Mouse (Mus musculus) liver, embryonic 16.5 days (tissue): ENCODE results near the gene Pmm2. TPM values are rescaled to one million over a fixed set of nuclear protein-coding genes. Genes with fewer than 3 reads are reported as not detected.

Source experiments
- ATAC-seq: fragments of 200-750 bp; cut with Nextera tagmentation; 2 replicates; pipeline ENCODE4 v1.8.0; 2017; ENCODE audit warnings: low read depth, mild to moderate bottlenecking, moderate number of reproducible peaks, moderate library complexity
- H3K27ac ChIP-seq: fragments of 300-500 bp; sonication (generic); 2 replicates; pipeline ENCODE4 v1.5.1; 2014; ENCODE audit warnings: mild to moderate bottlenecking, low read length
- H3K27me3 ChIP-seq: fragments of 300-500 bp; sonication (generic); 2 replicates; pipeline ENCODE4 v1.6.1; 2014; ENCODE audit warnings: low read depth, low read length, mixed read lengths; ENCODE audit not compliant: control insufficient read depth, insufficient read depth
- H3K36me3 ChIP-seq: fragments of 300-500 bp; sonication (generic); 2 replicates; pipeline ENCODE4 v1.6.1; 2014; ENCODE audit warnings: mild to moderate bottlenecking; ENCODE audit not compliant: control insufficient read depth, insufficient read depth
- H3K4me1 ChIP-seq: fragments of 300-500 bp; sonication (generic); 2 replicates; pipeline ENCODE4 v1.6.1; 2014; ENCODE audit warnings: low read depth, low read length, mixed read lengths; ENCODE audit not compliant: control insufficient read depth
- H3K4me2 ChIP-seq: fragments of 300-500 bp; sonication (generic); 2 replicates; pipeline ENCODE4 v1.6.1; 2014; ENCODE audit warnings: low read depth, low read length, mixed read lengths
- H3K4me3 ChIP-seq: fragments of 300-500 bp; sonication (generic); 2 replicates; pipeline ENCODE4 v1.5.1; 2014; ENCODE audit warnings: low read depth, mild to moderate bottlenecking, low read length
- H3K9ac ChIP-seq: fragments of 300-500 bp; sonication (generic); 2 replicates; pipeline ENCODE4 v1.6.1; 2014; ENCODE audit warnings: low read depth, low read length
- H3K9me3 ChIP-seq: fragments of 300-500 bp; sonication (generic); replicated peaks from 2 replicates; pipeline ENCODE4 v1.6.1; 2016; ENCODE audit warnings: low read length; ENCODE audit not compliant: control insufficient read depth
- WGBS: fragments of 180-500 bp; shearing (Covaris S2); extraction: QIAGEN DNeasy Blood & Tissue Kit; methylation state at CpG from one replicate; pipeline ENCODE4 v1.1.7; 2014; ENCODE audit not compliant: insufficient replicate concordance; 5-methylcytosine and 5-hydroxymethylcytosine counted together
- microRNA-seq: library from miRNA; unstranded; fragments of <30 nt; microRNA quantifications from one replicate; pipeline ENCODE4, GENCODE M21; 2016
- polyA plus RNA-seq: library from polyadenylated mRNA; unstranded; fragments of >200 nt; fragmentation: Nextera tagmentation; extraction: Ambion mirVana; gene quantifications from 2 replicates; pipeline ENCODE4 v1.2.1, GENCODE M21; 2015

The Pmm2 gene
- polyA plus RNA-seq, 1 experiment from 2014 or later = 29.5 TPM

- 89% methylated on average over 7 of the region's 7 CpGs for WGBS
- H3K4me2 ChIP-seq = no peak overlapping the region
- no peak overlapping the region for H3K9ac ChIP-seq
- no peak for ATAC-seq
- peaks cover 78% of the 10 kb centered on the region for H3K36me3 ChIP-seq
- H3K4me3 ChIP-seq = no peak overlapping the region
- H3K27me3 ChIP-seq = no peaks in the 10 kb centered on the region
- no peaks in the 10 kb centered on the region for H3K9me3 ChIP-seq
- peak overlapping the region; percentile 73 for H3K27ac ChIP-seq
- peaks cover 33% of the 10 kb centered on the region for H3K4me1 ChIP-seq
Observed at GRCm38 (mm10) chr16:8691206-8691605, 53.7 kb downstream of the Pmm2 start.

GRCm38 (mm10) chr16:8699556-8699955, 62.1 kb downstream of the Pmm2 start:
- Histone ChIP-seq H3K36me3 (peaks cover 96% of the 10 kb centered on the region), H3K9ac (no peak overlapping the region), H3K4me2 (no peak overlapping the region), H3K4me3 (no peak overlapping the region), H3K9me3 (no peaks in the 10 kb centered on the region), H3K4me1 (peaks cover 2% of the 10 kb centered on the region), H3K27me3 (no peaks in the 10 kb centered on the region), H3K27ac (no peak overlapping the region)
- no peak for ATAC-seq
- WGBS = 93% methylated on average over 8 of the region's 8 CpGs

GRCm38 (mm10) chr16:8700586-8700985, 63.1 kb downstream of the Pmm2 start:
- no peaks in the 10 kb centered on the region for H3K27me3 ChIP-seq
- peaks cover 2% of the 10 kb centered on the region for H3K4me1 ChIP-seq
- peak; percentile 72 for ATAC-seq
- WGBS = 88% methylated on average over 3 of the region's 3 CpGs
- H3K36me3 ChIP-seq = peaks cover 95% of the 10 kb centered on the region
- no peak overlapping the region for H3K9ac ChIP-seq
- H3K4me3 ChIP-seq = no peak overlapping the region
- H3K9me3 ChIP-seq = no peaks in the 10 kb centered on the region
- no peak overlapping the region for H3K4me2 ChIP-seq
- peak overlapping the region; percentile 15 for H3K27ac ChIP-seq

- H3K9ac ChIP-seq = no peak overlapping the region
- WGBS = 89% methylated on average over 9 of the region's 9 CpGs
- H3K27ac ChIP-seq = no peak overlapping the region
- ATAC-seq = no peak
- 0 out of 2 replicates have a peak, but pooled peaks cover 4% of the 10 kb centered on the region for H3K4me1 ChIP-seq
- H3K4me3 ChIP-seq = no peak overlapping the region
- H3K27me3 ChIP-seq = no peaks in the 10 kb centered on the region
- no peak overlapping the region for H3K4me2 ChIP-seq
- H3K9me3 ChIP-seq = no peaks in the 10 kb centered on the region
- H3K36me3 ChIP-seq = peaks cover 94% of the 10 kb centered on the region
Observed at GRCm38 (mm10) chr16:8711998-8712397, 74.5 kb downstream of the Pmm2 start.

Small RNA genes within 50 kb of the gene (microRNA-seq; reads per million reads assigned to microRNA genes)
- not detected for gene Gm22137

Other genes starting within 250 kb of the Pmm2 start
- not detected in 2 replicates for gene Tmem114, start 212.5 kb upstream of the Pmm2 start, polyA plus RNA-seq
- 5.9 and 7.5 TPM in 2 replicates for gene Mettl22, start 166.9 kb upstream of the Pmm2 start, polyA plus RNA-seq
- 37.8 and 46.2 TPM in 2 replicates for gene Abat, start 124.2 kb upstream of the Pmm2 start, polyA plus RNA-seq
- gene Tmem186, start within 50 bp of the Pmm2 start, polyA plus RNA-seq = 8.9 and 9.7 TPM in 2 replicates
- 95.2 and 96.6 TPM in 2 replicates for gene Carhsp1, start 34.5 kb downstream of the Pmm2 start, polyA plus RNA-seq
- gene Gm5767, start 43.1 kb downstream of the Pmm2 start, polyA plus RNA-seq = 0.15 TPM in 1 of 2 replicates, not detected in the other
- 22.4 and 22.6 TPM in 2 replicates for gene Usp7, start 154.6 kb downstream of the Pmm2 start, polyA plus RNA-seq
- gene 1810013L24Rik, start 192.4 kb downstream of the Pmm2 start, polyA plus RNA-seq = 10.9 TPM in 2 replicates